Mouse (Mus musculus) heart, adult 2 months (tissue): ENCODE data around the gene Agtrap. TPM values are rescaled to one million over a fixed set of nuclear protein-coding genes. Genes with fewer than 3 reads are reported as not detected.
A peak's percentile ranks its signal among the peaks of the same experiment; 100 is the strongest.

Experiments used
- DNase-seq, 2 experiments: peaks; one replicate each; pipeline ENCODE4 v3.0.0; 2021
- H3K27ac ChIP-seq: fragments of 200-600 bp; 2 replicates; pipeline ENCODE4 v1.8.1; 2022
- H3K27me3 ChIP-seq: fragments of 200-500 bp; 2 replicates; pipeline ENCODE4 v1.6.1; 2012; ENCODE audit warnings: mild to moderate bottlenecking, low read length, inconsistent platforms, mixed read lengths; ENCODE audit not compliant: control insufficient read depth, insufficient read depth
- H3K36me3 ChIP-seq: fragments of 200-500 bp; 2 replicates; pipeline ENCODE4 v1.6.1; 2012; ENCODE audit warnings: low read length, inconsistent platforms; ENCODE audit not compliant: control insufficient read depth, insufficient read depth
- H3K4me1 ChIP-seq: fragments of 200-500 bp; 2 replicates; pipeline ENCODE4 v1.6.1; 2011; ENCODE audit warnings: low read length; ENCODE audit not compliant: control insufficient read depth, insufficient read depth
- H3K4me3 ChIP-seq: fragments of 200-600 bp; 2 replicates; pipeline ENCODE4 v1.8.1; 2022
- H3K79me2 ChIP-seq: fragments of 200-500 bp; replicated peaks from 2 replicates; pipeline ENCODE4 v1.6.1; 2012; ENCODE audit warnings: mild to moderate bottlenecking, inconsistent platforms, low read length, moderate library complexity, mixed read lengths; ENCODE audit not compliant: control insufficient read depth, insufficient read depth
- H3K9ac ChIP-seq: fragments of 200-500 bp; 2 replicates; pipeline ENCODE4 v1.6.1; 2012; ENCODE audit warnings: low read depth, mild to moderate bottlenecking, control low read depth, inconsistent platforms, low read length, mixed read lengths
- CTCF ChIP-seq: fragments of 200-600 bp; IDR thresholded peaks from 2 replicates; pipeline ENCODE4 v1.8.1; 2022; ENCODE audit warnings: antibody characterized with exemption, mild to moderate bottlenecking, moderate library complexity
- EP300 ChIP-seq: fragments of 200-500 bp; IDR thresholded peaks from 2 replicates; pipeline ENCODE4 v1.6.1; 2011; ENCODE audit warnings: low read depth, low read length, control low read depth; ENCODE audit not compliant: insufficient read depth
- POLR2A ChIP-seq: fragments of 200-500 bp; IDR thresholded peaks from 2 replicates; pipeline ENCODE4 v1.6.1; 2011; ENCODE audit warnings: mild to moderate bottlenecking, low read depth, low read length, control low read depth; ENCODE audit not compliant: insufficient read depth
- WGBS: fragments of 180-500 bp; shearing (Covaris S2); methylation state at CpG from one replicate; pipeline ENCODE4 v1.1.7; 2018; 5-methylcytosine and 5-hydroxymethylcytosine counted together
- intact Hi-C: fragments of 180-260 bp; cut with DNase I; formaldehyde crosslinking; loops from one replicate; pipeline ENCODE4 v1.15.1; 2025
- long read RNA-seq: library from polyadenylated mRNA; stranded (forward); transcript quantifications from one replicate; pipeline ENCODE4 v2.0.0, GENCODE M21; 2021
- polyA plus RNA-seq: library from polyadenylated mRNA; depleted of rRNA; stranded (reverse); fragments of >200 nt; gene quantifications from 2 replicates; pipeline ENCODE4 v1.2.3, GENCODE M21; 2012; rRNA removed
- total RNA-seq, 2 experiments: library from RNA; stranded (reverse); gene quantifications; 2 replicates each; pipeline ENCODE4 v1.2.3; 2021

The Agtrap gene
- 10 to 100 TPM; 38.3 to 47.1 TPM for total RNA-seq
- 26.8 and 40.2 TPM in 2 replicates for polyA plus RNA-seq
- long read RNA-seq, transcript Agtrap-201 (5 exons, 3,996 nt) = major isoform, 13 of 23 reads
- long read RNA-seq, partial matches to known transcripts = 0 of 23 reads
- long read RNA-seq, other reads (novel, unspliced or antisense) = 10 of 23 reads

GRCm38 (mm10) chr4:148087907-148088527 is at the start of gene Agtrap:
Gene Agtrap, minus strand, starts transcription at chr4:148088031.
- DNase-seq = peak; percentile 97 to 98
- intact Hi-C loops = no loop called here
- TF ChIP-seq POLR2A = peak; percentile 60
- no peak for TF ChIP-seq EP300
- Histone ChIP-seq H3K9ac (peak within 1 kb of the TSS; percentile 98), H3K36me3 (no peaks in the 10 kb centered on the region; the same call in 1 of the 2 replicates), H3K27me3 (no peaks in the 10 kb centered on the region), H3K4me1 (peaks cover 24% of the 10 kb centered on the region), H3K4me3 (peak within 1 kb of the TSS; percentile 96), H3K79me2 (peaks cover 2% of the 10 kb centered on the region), H3K27ac (peak within 1 kb of the TSS; percentile 97)
- 8% methylated on average over 34 of the region's 34 CpGs for WGBS

- Histone ChIP-seq H3K79me2 (no peaks in the 10 kb centered on the region), H3K36me3 (no peaks in the 10 kb centered on the region), H3K9ac (no peak overlapping the region), H3K27me3 (no peaks in the 10 kb centered on the region), H3K27ac (no peak overlapping the region), H3K4me3 (no peak overlapping the region), H3K4me1 (no peaks in the 10 kb centered on the region; the same call in 1 of the 2 replicates)
- intact Hi-C loops = no loop called here
- TF ChIP-seq EP300 = no peak
- no peak for TF ChIP-seq POLR2A
- TF ChIP-seq CTCF = no peak
- no peak for DNase-seq
- 65% methylated on average over 8 of the region's 8 CpGs for WGBS
Measured at GRCm38 (mm10) chr4:148137503-148137902, 49.7 kb upstream of the Agtrap start.

- no peak overlapping the region for H3K9ac ChIP-seq
- intact Hi-C loops = no loop called here
- no peak for DNase-seq
- no peaks in the 10 kb centered on the region for H3K79me2 ChIP-seq
- H3K27ac ChIP-seq = no peak overlapping the region
- WGBS = 69% methylated on average over 8 of the region's 8 CpGs
- peaks cover 11% of the 10 kb centered on the region for H3K27me3 ChIP-seq
- H3K36me3 ChIP-seq = no peaks in the 10 kb centered on the region
- H3K4me1 ChIP-seq = no peaks in the 10 kb centered on the region; the same call in 1 of the 2 replicates
- TF ChIP-seq CTCF = no peak
- H3K4me3 ChIP-seq = no peak overlapping the region
Measured at GRCm38 (mm10) chr4:148134988-148135387, 47.2 kb upstream of the Agtrap start.

GRCm38 (mm10) chr4:148131497-148132081 is 43.8 kb upstream of the Agtrap start:
- H3K27me3 ChIP-seq = peaks cover 14% of the 10 kb centered on the region

GRCm38 (mm10) chr4:148130561-148131413 is 43.0 kb upstream of the Agtrap start, which contains the start of gene Draxin:
Gene Draxin, minus strand, starts transcription at chr4:148130698.
- DNase-seq = no peak
- H3K27ac ChIP-seq = no peak within 1 kb of the TSS
- H3K9ac ChIP-seq = no peak within 1 kb of the TSS
- H3K27me3 ChIP-seq = peaks cover 14% of the 10 kb centered on the region
- intact Hi-C loops = no loop called here
- 0 out of 2 replicates have a peak within 1 kb of the TSS, but pooled peaks have one; percentile 6 for H3K4me3 ChIP-seq
- H3K4me1 ChIP-seq = no peaks in the 10 kb centered on the region
- 1% methylated on average over 79 of the region's 87 CpGs for WGBS
- TF ChIP-seq CTCF (no peak), EP300 (no peak), POLR2A (no peak)
- no peaks in the 10 kb centered on the region for H3K79me2 ChIP-seq
- H3K36me3 ChIP-seq = no peaks in the 10 kb centered on the region

More at GRCm38 (mm10) chr4:148131497-148132081, 43.8 kb upstream of the Agtrap start:
- WGBS = 3% methylated on average over 21 of the region's 21 CpGs
- no peak overlapping the region for H3K4me3 ChIP-seq
- H3K36me3 ChIP-seq = no peaks in the 10 kb centered on the region
- no peak for DNase-seq
- intact Hi-C loops = no loop called here
- no peaks in the 10 kb centered on the region for H3K4me1 ChIP-seq
- H3K9ac ChIP-seq = no peak overlapping the region
- TF ChIP-seq POLR2A (no peak), EP300 (no peak), CTCF (no peak)
- no peaks in the 10 kb centered on the region for H3K79me2 ChIP-seq
- H3K27ac ChIP-seq = no peak overlapping the region

GRCm38 (mm10) chr4:148130133-148130532 is 42.3 kb upstream of the Agtrap start, which contains the start of gene Mad2l2:
Gene Mad2l2, plus strand, starts transcription at chr4:148130384.
- H3K27me3 ChIP-seq = peaks cover 14% of the 10 kb centered on the region
- H3K4me1 ChIP-seq = no peaks in the 10 kb centered on the region
- no peak within 1 kb of the TSS for H3K9ac ChIP-seq
- no peaks in the 10 kb centered on the region for H3K79me2 ChIP-seq
- DNase-seq = no peak
- H3K36me3 ChIP-seq = no peaks in the 10 kb centered on the region
- H3K27ac ChIP-seq = no peak within 1 kb of the TSS
- WGBS = 3% methylated on average over 18 of the region's 18 CpGs
- intact Hi-C loops = no loop called here
- H3K4me3 ChIP-seq = 0 out of 2 replicates have a peak within 1 kb of the TSS, but pooled peaks have one; percentile 6
- TF ChIP-seq POLR2A = no peak
- no peak for TF ChIP-seq EP300
- TF ChIP-seq CTCF = no peak
